Mouse (Mus musculus) ES-CJ7 (cell line): Measurements from ENCODE around the gene Capn15.
A peak's percentile ranks its signal among the peaks of the same experiment; 100 is the strongest.

Source experiments
- DNase-seq: peaks from one replicate; pipeline ENCODE4 v3.0.0; 2011; ENCODE audit warnings: low read depth, low spot score

The Capn15 gene

DNA sequence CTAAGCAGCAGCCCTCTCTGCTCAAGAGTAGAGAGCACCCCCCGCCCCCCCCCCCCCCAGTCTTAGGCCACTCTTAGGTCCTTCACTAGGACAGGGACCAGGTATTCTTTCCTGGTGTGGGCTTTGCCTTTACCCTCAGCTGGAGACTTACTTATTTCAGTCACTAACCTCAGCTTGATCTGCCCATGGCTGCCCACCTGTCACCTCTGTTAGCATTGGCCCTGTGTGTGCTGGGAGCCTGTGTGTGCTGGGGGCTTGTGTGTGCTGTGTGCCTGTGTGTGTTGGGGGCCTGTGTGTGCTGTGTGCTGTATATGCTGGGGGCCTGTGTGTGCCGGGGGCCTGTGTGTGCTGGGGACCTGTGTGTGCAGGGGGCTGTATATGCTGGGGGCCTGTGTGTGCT, 30.9 kb downstream of the Capn15 start:
- no peak for DNase-seq

DNA sequence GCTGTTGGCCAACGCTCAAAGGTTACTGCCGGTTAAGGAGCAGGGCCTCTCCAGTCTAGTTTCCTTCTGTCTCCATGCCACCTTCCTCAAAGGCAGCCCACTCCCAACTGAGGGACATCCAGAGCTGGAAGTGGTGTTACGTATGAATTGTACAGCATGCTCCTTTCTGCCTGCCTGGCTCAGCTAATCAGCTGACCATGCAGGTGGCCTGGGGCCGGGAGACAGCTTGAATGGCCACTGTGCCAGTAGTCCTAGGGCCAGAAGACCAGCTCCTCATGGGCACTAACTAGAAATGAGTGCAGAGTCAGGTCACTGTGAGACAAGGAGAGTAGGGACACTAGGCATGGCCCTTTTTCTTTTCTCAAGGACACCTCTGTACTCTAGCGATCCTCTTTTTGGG, 32.4 kb downstream of the Capn15 start:
- DNase-seq, result no peak

DNA sequence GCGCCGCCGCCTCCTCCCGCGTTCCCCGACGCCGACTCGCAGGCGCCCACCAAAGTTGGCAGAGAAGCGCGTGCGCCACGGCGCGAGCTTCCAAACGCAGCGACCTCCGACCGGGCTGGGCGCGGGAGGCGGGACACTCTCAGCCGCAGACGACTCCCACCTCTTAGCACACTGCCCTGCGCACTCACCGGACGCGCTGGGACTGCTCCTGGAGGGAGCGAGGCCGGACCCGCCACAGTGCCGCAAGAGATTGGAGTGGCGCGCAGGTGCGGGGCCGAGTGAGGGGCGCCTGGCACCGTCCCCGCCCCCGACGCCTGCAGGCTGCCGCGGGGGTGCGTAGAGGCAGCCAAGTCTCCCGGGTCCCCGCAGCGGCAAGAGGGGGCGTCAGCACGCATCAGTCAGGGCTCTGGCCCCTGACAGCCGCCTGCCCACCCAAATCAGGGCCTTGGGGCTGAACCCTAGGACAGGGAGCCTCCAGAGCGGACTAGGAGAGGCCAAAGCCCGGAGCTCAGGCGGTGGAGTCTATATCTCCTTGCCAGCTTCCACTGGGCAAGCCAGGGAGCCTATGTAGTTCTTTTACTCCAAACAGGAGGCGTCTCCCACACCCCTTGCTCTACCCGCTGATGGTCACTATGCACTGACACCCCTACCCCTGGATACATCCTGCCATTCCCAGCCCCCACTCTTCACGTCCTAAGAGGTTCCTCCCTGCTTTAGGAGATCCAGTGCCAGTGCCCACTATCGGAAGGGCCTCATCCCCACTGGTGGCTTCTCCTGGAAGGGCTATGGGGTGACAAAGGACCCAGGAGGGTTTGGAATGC, 33.6 kb downstream of the Capn15 start, which contains the start of gene A930017K11Rik:
Gene A930017K11Rik, minus strand, starts transcription at position 763 of the 821 bp plus-strand sequence.
- DNase-seq, result peak; percentile 42

DNA sequence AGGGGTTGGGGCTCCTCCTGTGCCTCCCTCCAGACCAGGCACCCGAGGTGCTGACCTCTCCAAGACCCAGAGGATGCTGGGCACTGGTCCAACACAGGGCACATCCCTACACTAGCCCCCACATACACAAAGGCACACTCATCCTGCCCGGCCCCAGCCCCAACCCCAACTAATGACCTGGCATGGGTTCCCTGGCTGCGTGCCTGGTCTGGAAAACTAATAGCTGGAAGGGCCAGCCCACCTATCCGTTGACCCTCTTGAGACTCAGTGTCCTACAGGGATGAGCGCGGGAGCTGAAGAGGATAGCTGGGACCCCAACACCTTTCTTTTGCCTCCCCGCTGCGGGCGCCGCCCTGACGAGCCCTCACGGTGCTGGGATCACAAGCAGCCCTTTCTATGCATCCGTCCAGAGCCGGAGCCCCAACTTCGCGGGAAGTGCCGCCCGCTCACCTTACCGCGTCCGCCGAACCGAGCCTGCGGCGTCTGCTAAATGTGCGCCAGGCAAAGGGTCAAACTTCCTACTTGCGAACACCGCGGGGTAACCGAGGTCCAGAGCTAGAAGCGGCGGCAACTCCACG, 34.3 kb downstream of the Capn15 start:
- DNase-seq, result no peak

DNA sequence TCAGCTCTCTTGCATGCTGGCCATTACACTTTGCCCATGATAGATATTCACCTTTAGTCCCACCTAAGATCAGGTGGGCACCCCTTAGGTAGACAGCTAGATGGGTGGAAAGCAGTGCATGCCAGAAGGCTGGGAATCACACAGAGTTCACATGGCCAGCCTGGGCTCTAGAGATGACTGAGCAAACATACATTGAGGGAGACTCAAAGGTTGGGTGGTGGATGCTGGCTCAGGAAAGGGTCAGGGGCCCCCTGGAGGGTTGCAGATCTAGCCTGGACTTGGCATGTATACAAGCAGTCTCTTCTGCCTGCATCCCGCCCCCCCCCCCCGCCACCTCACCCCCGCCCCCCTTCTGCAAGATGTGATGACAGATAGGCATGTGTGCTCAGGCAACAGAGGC, 34.9 kb downstream of the Capn15 start:
- no peak for DNase-seq

DNA sequence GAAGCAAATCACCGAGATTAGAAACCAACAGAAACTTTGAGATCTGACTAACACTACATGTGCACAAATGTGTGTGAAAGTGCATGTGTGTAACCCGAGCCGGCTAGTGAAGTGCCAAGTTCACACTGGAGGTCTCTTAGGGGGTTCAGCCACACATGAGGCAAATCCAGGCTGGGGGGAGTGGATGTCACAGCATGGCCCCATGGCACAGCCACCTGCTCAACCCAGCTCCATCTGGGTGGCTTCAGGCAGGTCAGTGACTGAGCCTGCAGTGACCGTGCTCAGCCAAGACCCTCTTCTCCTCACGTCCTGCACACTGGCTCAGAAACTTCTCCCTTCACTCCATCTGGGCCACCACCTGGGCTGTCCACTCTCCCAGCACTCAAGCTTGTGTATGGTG, 35.6 kb downstream of the Capn15 start:
- DNase-seq, result no peak

DNA sequence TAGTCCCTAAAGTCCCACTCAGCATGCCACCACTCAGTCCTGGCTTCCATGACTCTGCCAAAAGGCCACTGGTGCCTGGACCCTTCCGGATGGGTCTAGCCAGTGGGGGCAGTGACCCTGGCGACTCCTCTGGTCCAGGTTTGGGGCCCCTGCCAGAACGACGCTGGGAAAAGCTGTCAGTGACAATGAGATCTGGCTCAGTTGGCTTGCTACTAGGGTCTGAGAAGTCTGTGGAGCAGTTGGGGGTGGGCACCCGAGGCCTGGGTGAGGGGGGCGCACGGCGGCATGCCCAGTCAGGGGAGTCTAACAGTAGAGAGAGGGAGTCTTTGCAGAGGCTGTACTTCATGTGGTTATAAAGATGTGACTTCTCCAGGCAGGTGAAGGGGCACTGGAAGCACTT, 37.5 kb downstream of the Capn15 start:
- DNase-seq, result no peak

DNA sequence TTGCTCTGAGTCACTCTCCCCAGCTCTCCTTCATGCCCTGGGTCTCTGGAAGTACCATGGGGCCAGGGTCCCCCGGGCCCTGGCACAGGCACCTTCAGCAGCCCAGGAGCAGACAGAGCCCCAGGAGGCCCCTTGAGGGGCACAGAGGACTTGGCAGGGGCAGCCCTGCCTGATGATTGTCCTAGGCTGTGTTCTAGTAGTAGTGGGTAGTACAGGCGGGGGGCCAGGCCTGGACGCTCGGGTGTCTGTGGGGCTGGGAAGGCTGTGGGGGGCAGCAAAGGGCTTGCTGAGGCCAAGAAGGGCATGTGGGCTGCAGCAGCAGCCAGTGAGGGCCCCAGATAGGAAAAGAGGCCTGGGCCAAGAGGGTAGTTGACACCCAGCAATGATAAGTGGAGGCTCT, 38.0 kb downstream of the Capn15 start:
- no peak for DNase-seq

DNA sequence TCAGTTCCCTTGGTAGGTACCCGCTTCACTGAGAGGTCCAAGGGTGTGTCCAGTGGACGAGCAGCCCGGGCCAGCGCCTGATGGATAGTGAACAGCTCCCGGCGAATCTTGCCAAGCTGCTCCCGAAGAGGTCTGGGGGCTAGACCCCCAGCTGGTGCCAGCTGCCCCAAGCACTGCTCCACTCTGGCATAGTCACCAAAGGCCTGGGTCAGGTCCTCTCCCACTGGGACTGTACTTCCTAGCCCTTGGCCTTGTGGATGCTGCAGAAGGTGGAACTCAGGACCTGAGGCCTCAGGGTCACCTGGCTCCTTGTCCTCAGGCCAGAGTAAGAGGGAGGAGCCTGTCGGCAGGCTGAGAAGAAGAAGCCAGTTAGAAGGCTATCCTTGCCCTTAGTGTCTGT, 38.7 kb downstream of the Capn15 start:
- no peak for DNase-seq

DNA sequence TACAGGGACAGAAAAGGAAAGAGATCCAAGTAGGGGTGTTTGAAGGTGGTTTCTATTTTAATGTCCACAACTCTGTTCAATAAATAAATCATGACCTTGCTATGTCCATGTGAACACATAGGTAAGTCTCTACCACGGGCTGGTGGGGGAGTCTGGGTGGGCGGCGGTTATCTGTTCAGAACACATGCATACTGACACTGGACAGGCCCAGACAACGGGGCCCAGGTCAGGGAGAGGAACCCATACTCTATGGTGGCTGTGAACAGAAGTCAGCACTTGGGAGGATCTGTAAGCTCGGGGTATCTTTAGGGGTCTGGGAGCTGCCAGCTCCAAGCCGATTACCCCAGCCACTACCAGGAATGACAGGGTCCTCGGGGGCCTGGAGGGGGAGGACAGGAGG, 39.2 kb downstream of the Capn15 start:
- no peak for DNase-seq

DNA sequence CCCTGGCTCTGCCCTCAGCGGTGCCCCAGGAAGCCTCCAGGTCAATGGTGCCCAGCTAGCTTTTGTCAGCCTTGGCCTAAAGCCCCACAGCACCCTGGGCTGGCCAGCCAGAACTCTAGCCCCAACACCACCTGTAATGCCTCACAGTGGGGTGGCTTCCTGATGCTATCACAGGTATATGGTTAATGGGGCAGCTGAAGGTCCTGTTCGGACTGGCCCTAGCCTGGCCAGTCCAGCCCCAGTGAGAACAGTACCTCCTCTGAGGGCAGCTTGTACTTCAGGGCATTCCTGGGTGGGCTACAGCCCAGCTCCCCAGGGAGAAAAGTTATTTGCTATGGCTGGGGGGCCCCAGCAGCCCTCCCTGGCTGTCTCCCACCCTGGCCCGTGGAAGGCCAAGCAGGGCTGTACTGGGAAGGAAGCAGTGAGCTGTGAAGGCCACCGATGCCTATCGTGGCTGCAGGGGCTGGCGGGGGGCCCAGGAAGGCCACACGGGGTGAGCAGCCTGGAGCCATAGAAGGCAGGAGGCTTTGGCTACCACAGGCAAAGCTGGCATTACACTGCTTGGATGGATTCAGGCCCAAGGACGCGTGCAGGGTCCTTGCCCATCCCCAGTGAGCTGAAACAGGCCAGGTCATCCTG, 40.0 kb downstream of the Capn15 start:
- no peak for DNase-seq

DNA sequence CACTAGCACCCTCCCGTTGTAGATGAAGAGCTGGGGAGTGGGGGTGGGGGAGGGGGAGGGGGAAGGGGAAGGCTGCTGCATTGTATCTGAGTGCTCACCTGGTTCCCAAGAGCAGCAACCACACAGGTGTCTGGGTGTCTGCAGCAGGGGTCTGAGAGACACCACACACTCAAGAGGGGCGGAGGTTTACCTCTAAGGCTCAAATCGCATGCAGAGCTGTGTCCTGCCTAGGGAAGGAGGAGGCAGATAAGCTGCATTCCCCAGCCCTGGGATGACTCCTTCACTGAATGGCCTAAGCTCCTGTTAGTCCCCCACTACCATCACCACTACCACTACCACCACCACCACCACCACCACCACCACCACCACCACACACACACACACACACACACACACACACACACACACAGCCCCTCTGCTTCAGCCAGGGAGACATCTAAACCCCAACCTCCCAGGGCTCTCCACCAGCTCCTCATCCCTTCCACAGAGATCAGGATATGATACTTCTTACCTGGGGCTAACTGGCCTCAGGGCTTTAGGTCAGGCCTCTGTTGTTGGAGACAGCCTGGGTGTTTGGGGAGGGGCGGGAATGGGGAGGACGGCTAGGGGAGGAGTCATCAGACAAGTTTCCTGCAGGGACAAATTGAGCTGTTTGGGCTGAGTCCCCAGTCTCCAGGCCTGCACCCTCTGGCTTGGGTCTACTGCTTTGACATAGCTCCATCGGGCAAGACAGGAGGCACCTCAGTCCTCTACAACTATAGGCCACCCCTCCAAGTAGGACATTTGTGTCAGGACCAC, 41.0 kb downstream of the Capn15 start, which contains the start of the genes Pigq and Nhlrc4:
Gene Pigq, minus strand, starts transcription at position 571 of the 798 bp plus-strand sequence.
Gene Nhlrc4, minus strand, starts transcription at position 596 of the 798 bp plus-strand sequence.
- DNase-seq, result no peak

DNA sequence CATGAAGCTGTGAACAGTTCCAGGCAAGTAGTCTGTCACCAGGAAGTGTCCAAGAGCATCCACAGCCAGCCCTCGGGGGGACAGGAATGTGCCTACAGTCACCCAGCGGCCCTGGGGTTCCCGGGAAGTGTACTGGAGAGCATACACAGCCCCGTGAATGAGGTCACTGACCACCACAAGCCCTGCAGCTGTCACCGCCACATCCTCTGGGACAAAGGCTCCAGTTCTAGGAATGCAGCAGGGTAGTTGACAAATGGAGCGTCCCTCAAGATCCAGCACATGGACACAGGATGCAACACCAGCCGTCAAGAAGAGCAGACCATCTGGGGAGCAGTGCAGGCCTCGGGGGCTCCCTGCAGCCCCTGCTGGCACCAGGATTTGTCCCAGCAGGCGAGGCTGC, 41.8 kb downstream of the Capn15 start:
- DNase-seq, result no peak

DNA sequence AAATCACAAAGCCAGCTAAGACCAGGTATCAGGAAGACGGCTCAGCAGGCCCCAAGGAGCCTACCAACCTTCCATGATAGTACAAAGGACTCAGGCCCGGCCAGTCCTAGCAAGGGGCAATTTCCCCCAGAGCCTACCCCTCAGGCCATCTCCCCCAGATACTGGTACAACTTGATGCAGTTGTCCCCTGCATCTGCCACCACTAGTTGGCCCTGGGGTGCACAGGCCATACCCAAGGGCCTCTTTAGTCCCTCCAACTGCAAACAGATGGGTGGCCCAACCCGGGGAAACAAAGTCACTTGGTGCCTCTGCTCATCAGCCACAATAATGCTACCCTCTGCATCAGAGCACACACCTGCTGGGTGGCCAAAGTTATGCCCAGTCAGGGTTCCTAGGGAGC, 42.4 kb downstream of the Capn15 start:
- no peak for DNase-seq

DNA sequence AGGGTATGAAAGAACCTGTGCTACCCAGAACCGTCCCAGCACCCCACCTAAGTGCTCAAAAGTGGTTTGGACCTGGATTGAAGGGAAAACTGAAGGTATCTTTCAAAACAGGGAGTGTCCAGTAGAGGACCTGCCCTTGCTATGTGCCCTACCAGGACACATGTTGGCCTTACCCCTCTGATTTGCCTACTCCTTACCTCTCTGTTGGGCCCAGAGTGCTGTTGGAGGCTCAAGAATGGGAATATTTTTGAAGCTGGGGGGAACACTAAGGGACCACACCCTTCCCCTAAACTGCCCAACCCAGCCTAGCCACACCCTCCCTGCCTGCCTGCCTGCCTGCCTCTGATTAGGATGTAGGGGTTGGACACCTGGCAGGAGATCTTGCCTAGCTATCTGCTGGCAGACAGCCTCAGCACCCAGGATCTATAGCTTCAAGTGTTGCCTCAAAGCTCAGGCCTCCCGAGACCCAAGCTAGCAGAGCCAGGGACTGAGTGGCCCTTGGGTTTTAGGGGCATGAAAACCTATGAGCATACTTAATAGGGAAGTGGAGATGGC, 42.9 kb downstream of the Capn15 start:
- DNase-seq, result no peak

DNA sequence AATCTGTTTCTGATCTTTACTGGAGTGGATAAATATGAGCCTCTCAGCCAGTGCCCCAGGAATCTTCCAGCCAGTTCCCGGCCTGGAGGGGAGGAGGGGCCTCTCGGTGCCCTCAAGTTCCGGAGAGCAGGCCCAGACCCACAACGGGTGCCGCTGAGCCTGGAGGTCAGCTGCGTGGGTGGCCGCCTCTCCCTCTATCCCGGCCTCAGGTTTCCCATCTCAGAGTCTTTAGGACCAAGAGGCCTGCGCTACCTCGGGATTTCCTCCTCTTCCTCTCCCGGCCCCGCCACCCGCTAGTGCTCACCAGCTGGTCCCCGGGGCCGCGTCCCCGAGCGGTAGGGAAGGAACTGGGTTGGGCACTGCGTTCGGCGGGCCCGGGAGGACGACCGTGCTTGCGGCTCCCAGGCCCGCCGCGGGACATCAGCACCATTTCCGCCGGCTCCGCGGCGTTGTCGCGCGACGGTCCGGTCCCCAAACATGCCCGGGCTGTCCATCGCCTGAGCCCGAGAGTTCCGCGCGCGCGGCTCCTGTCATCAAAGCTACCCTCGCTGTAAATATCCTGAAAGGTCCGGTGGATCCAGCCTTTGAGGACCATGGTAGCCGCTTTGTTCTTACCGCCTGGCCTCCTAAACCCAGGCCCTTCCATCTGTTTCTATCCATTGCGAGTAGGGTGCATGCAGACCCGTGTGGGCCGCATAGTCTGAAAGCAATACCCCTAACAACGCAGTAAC, 43.9 kb downstream of the Capn15 start:
- peak; percentile 64 for DNase-seq

DNA sequence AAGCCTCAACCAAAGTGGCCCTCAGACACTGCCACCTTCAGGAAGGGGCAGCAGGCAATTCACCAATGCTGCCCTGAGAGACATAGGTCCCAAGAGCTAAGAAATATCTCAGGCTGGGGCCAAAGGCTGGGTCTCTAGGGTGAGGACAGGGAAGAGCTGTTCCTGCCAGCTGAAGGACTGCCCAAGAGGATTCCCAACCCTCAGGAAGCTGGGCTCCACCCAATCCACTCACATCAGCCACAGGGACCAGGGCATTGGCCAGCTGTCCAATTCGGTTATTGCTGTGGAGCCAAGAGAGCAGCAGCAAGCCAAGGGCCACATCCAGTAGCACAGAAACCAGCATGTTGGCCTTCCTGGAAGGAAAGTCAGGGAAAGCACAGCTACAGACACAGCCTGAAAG, 51.1 kb downstream of the Capn15 start:
- no peak for DNase-seq

DNA sequence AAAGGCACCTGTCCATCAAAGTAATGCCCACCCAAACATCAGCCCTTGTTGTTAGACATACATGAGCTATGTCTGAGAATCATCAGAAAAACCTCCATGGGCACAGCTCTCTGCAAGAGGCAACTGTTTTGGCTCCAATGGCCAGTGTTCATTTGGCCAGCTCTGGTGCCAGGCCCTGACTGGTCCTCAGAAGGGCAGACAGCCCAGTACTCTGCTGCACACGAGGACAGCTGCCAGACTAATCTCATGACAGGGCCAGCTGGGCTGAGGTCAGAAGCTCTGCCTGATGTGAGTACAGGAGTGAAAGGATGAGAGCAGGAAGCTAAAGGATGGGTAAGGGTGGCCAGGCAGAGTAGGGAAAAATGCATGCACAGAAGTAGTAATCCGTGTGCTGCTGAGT, 60.2 kb downstream of the Capn15 start:
- DNase-seq, result no peak

DNA sequence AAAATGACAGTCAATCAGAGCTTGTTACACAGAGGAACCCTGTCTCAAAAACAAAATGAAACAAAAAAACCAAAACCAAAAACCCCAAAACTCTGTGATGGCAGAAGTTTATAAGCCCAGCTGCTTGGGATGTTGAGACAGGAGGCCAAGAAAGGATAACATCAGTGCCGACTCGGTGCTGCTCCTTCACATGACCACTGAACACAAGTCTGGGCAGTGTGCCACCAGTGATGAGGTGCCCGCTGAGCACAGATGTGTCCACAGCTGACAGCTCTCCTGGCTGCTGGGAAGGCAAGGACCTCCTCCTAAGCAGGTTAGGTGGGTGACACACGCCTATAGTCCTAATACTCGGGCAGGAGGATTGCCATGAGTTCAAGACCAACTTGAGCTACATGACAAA, 63.5 kb downstream of the Capn15 start:
- DNase-seq, result no peak

DNA sequence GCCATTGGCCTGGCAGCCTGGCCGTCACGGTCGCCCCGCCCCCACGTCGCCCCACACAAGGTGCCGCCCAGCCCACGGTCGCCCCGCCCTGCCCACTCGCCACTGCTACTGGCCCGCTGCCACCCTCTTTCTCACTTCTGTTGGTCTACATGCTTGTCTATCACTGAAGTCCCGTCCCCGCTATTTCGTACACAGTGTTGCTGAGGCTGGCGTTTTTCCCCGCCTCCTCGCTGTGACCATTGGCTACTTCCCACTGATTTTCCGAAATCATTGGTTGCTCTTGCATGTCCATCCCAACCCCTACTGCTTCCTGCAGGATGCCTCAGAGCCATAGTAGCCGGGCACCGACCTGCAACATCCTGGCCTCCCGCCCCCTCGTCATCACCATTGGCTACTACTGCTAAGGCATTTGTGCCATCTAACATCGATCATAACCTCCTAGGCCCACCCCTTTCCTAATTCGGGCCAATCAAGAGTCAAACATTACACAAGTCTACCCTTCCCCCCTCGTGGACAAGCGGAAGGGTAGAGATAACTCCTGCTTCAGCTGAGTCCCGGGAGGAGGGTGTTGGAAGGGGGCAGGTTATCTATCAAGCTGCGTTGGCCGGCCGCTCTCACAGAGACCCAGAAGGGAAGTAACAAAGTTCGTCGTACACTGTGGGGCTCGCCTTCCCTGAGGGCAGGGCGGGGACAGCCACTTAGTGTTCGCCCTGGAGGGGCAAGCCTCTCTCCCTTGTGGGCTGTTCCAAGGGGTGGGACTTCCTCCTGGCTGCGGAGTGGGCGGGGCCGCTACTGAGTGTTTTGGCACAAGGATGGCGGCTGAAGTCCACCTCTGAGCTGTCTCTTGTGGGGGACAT, 65.6 kb downstream of the Capn15 start:
- peak; percentile 100 for DNase-seq
